ENCODE assay signal across 29 mouse cellular contexts in genomic region chr2:83768311-83769047, GRCm38 (mm10). TPM values are rescaled to one million over a fixed set of nuclear protein-coding genes. Genes with fewer than 3 reads are reported as not detected.
DNase-seq lines count a peak whose midpoint lies in the region; ATAC-seq and TF ChIP-seq lines count a peak whose summit lies in the region.
"Had no signal": no experiment of that assay in that cellular context is flagged by ENCODE, and none has a peak within 500 bp of the region (broad histone marks: within the 10 kb centered on the region; RNA-seq: fewer than 3 reads in every experiment).

No protein-coding gene starts in this region.

- no peaks in the 10 kb centered on the region for H3K79me2 ChIP-seq in MEL (ENCODE audit: control insufficient read depth, insufficient read depth, low read length, poor library complexity)

- no peak for TF ChIP-seq POLR2A in MEL (IDR thresholded peaks at IDR 0.05; ENCODE audit: control insufficient read depth in 1 of 2, insufficient read depth in 1 of 2, low read depth in 1 of 2, low read length in 2 of 2, poor library complexity in 1 of 2)

- H3K4me3 ChIP-seq in midbrain, embryonic 11.5 days (ENCODE audit: low read depth, low read length), result no peak overlapping the region
- H3K4me3 ChIP-seq in midbrain, postnatal 0 days (ENCODE audit: low read depth, low read length), result no peak overlapping the region
- H3K4me3 ChIP-seq in MEL (ENCODE audit: control insufficient read depth in 1 of 2, insufficient read depth in 1 of 2, low read depth in 2 of 2, low read length in 2 of 2), result no peak overlapping the region
- H3K4me3 ChIP-seq: embryonic facial prominence, embryonic 13.5 days; embryonic facial prominence, embryonic 15.5 days; erythroblast, embryonic 14.5 days; forebrain, embryonic 10.5 days; forebrain, embryonic 12.5 days had no signal

- WGBS in midbrain, embryonic 11.5 days, result 85% methylated on average over 4 of the region's 4 CpGs
- WGBS in midbrain, postnatal 0 days, result 89% methylated on average over 4 of the region's 4 CpGs

- H3K4me1 ChIP-seq in midbrain, embryonic 11.5 days (ENCODE audit: control insufficient read depth, insufficient read depth, low read length), result no peaks in the 10 kb centered on the region
- no peaks in the 10 kb centered on the region for H3K4me1 ChIP-seq in midbrain, postnatal 0 days (ENCODE audit: insufficient read depth, low read length)
- peaks cover 0 to 7% of the 10 kb centered on the region in 2 experiments; a peak in 2 of 4 replicates for H3K4me1 ChIP-seq in MEL (ENCODE audit: control insufficient read depth in 1 of 2, insufficient read depth in 2 of 2, low read length in 2 of 2)
- H3K4me1 ChIP-seq: embryonic facial prominence, embryonic 13.5 days; embryonic facial prominence, embryonic 15.5 days; forebrain, embryonic 10.5 days; forebrain, embryonic 12.5 days had no signal

- H3K9me3 ChIP-seq in midbrain, embryonic 11.5 days (ENCODE audit: control insufficient read depth, low read length), result no peaks in the 10 kb centered on the region
- H3K9me3 ChIP-seq in midbrain, postnatal 0 days (ENCODE audit: low read length), result no peaks in the 10 kb centered on the region
- H3K9me3 ChIP-seq in MEL (replicated peaks; ENCODE audit: insufficient read depth, low read length), result no peaks in the 10 kb centered on the region
- H3K9me3 ChIP-seq: embryonic facial prominence, embryonic 13.5 days; embryonic facial prominence, embryonic 15.5 days; forebrain, embryonic 10.5 days; forebrain, embryonic 12.5 days; G1E had no signal

- TF ChIP-seq EP300 in MEL (IDR thresholded peaks at IDR 0.05; ENCODE audit: low read depth in 1 of 2, low read length in 2 of 2), result no peak

- TF ChIP-seq CTCF in midbrain, postnatal 0 days (IDR thresholded peaks at IDR 0.05), result no peak
- no peak for TF ChIP-seq CTCF in MEL (IDR thresholded peaks at IDR 0.05 in 2 of 3, conservative IDR thresholded peaks at IDR 0.05 in 1 of 3; ENCODE audit: control insufficient read depth in 1 of 3, insufficient read depth in 1 of 3, low read depth in 2 of 3, low read length in 3 of 3, poor library complexity in 1 of 3, severe bottlenecking in 1 of 3)

- no peaks in the 10 kb centered on the region for H3K36me3 ChIP-seq in midbrain, embryonic 11.5 days (ENCODE audit: control insufficient read depth, insufficient read depth, low read length)
- no peaks in the 10 kb centered on the region for H3K36me3 ChIP-seq in midbrain, postnatal 0 days (ENCODE audit: insufficient read depth, low read length)
- peaks cover 0 to 10% of the 10 kb centered on the region in 2 experiments; a peak in 3 of 4 replicates for H3K36me3 ChIP-seq in MEL (ENCODE audit: control insufficient read depth in 1 of 2, insufficient read depth in 2 of 2, low read length in 2 of 2)

- ATAC-seq in midbrain, embryonic 11.5 days (ENCODE audit: low FRiP score), result no peak
- ATAC-seq in midbrain, postnatal 0 days (ENCODE audit: low FRiP score), result no peak
- peak; percentile 51 for ATAC-seq in megakaryocyte-erythroid progenitor cell, adult 5-6 weeks (replicated peaks; ENCODE audit: low FRiP score, low TSS enrichment, poor library complexity, severe bottlenecking)
- ATAC-seq: CD4-positive, CD25-positive, alpha-beta regulatory T cell, adult 4 months; forebrain, embryonic 14.5 days; forebrain, embryonic 16.5 days had no signal

- no peak for TF ChIP-seq RAD21 in MEL (IDR thresholded peaks at IDR 0.05; ENCODE audit: low read depth, low read length)

- H3K4me2 ChIP-seq in midbrain, embryonic 11.5 days, result no peak overlapping the region
- no peak overlapping the region for H3K4me2 ChIP-seq in midbrain, postnatal 0 days (ENCODE audit: low read depth, low read length, poor library complexity, severe bottlenecking)
- H3K4me2 ChIP-seq: embryonic facial prominence, embryonic 13.5 days; embryonic facial prominence, embryonic 15.5 days; forebrain, embryonic 12.5 days had no signal

- peak; percentile 76 for DNase-seq in midbrain, embryonic 11.5 days (ENCODE audit: low spot score, missing footprints)
- no peak for DNase-seq in midbrain, postnatal 0 days (ENCODE audit: low spot score)
- peak; percentile 73 for DNase-seq in A20 (ENCODE audit: low read depth, low spot score)
- DNase-seq in MEL (ENCODE audit: low read depth, low spot score), result peak; percentile 29
- DNase-seq in thymus, adult 18-20 months, result no peak
- DNase-seq in heart, postnatal 36 days, result no peak
- DNase-seq: adrenal gland, adult 2 months; adrenal gland, postnatal 10 days; adrenal gland, postnatal 25 days; B cell, adult 2 months; cerebellum, adult 11 months; cerebellum, adult 18-20 months; cerebellum, adult 8-10 months; cerebellum, adult 9-11 months; cerebellum, postnatal 14 days; cerebellum, postnatal 36 days; embryo, embryonic 11 days had no signal

- intact Hi-C loops in heart, postnatal 36 days (cut with DNase I), result no loop called here

- no peak overlapping the region for H3K9ac ChIP-seq in midbrain, embryonic 11.5 days (ENCODE audit: low read length)
- H3K9ac ChIP-seq in midbrain, postnatal 0 days (replicated peaks; ENCODE audit: low read length, poor library complexity, severe bottlenecking), result no peak overlapping the region
- no peak overlapping the region for H3K9ac ChIP-seq in MEL (ENCODE audit: control insufficient read depth, low read depth, low read length, poor library complexity, severe bottlenecking)
- H3K9ac ChIP-seq: embryonic facial prominence, embryonic 13.5 days; embryonic facial prominence, embryonic 15.5 days; forebrain, embryonic 12.5 days had no signal

- no peaks in the 10 kb centered on the region for H3K27me3 ChIP-seq in midbrain, embryonic 11.5 days (ENCODE audit: control insufficient read depth, insufficient read depth, low read length)
- H3K27me3 ChIP-seq in midbrain, postnatal 0 days (ENCODE audit: insufficient read depth, low read length), result no peaks in the 10 kb centered on the region
- H3K27me3 ChIP-seq in MEL (ENCODE audit: control insufficient read depth in 1 of 2, insufficient read depth in 2 of 2, low read length in 2 of 2), result no peaks in the 10 kb centered on the region
- H3K27me3 ChIP-seq: CH12.LX; embryonic facial prominence, embryonic 13.5 days; embryonic facial prominence, embryonic 15.5 days; forebrain, embryonic 12.5 days had no signal

- no peak overlapping the region for H3K27ac ChIP-seq in midbrain, embryonic 11.5 days (ENCODE audit: low read depth, low read length)
- no peak overlapping the region for H3K27ac ChIP-seq in midbrain, postnatal 0 days (ENCODE audit: low read depth, low read length)
- no peak overlapping the region for H3K27ac ChIP-seq in MEL (ENCODE audit: control insufficient read depth, low read depth, low read length)
- H3K27ac ChIP-seq: embryonic facial prominence, embryonic 13.5 days; embryonic facial prominence, embryonic 15.5 days; forebrain, embryonic 10.5 days; forebrain, embryonic 12.5 days had no signal

TF ChIP-seq in MEL, 35 proteins besides CTCF, POLR2A, EP300 and RAD21:
- TF ChIP-seq TAL1 (IDR thresholded peaks at IDR 0.05; ENCODE audit: low read length) (no peak), MYB (IDR thresholded peaks at IDR 0.05; ENCODE audit: low read depth, low read length) (no peak), NELFE (IDR thresholded peaks at IDR 0.05; ENCODE audit: low read depth, low read length) (no peak), ZC3H11A (IDR thresholded peaks at IDR 0.05; ENCODE audit: low read depth, low read length) (no peak), JUND (IDR thresholded peaks at IDR 0.05; ENCODE audit: low read depth, low read length) (no peak), USF1 (IDR thresholded peaks at IDR 0.05; ENCODE audit: low read depth, low read length) (no peak), MAZ (IDR thresholded peaks at IDR 0.05; ENCODE audit: low read depth, low read length) (no peak), MEF2A (IDR thresholded peaks at IDR 0.05; ENCODE audit: extremely low read depth, insufficient replicate concordance, low read depth, low read length, poor library complexity, severe bottlenecking) (0 out of 2 replicates have a peak, but pooled peaks have one; percentile 37)

RNA-seq across cellular contexts. Expression of gene Fam171b, which starts 44.0 kb away (rescaled TPM):
- 42.8 and 49.5 TPM in 2 replicates for polyA plus RNA-seq in midbrain, embryonic 11.5 days (2014; fragmentation: Nextera tagmentation; extraction: Ambion mirVana)
- total RNA-seq in midbrain, postnatal 0 days (2014; rRNA removed), result 98.6 and 116 TPM in 2 replicates
- polyA plus RNA-seq in midbrain, postnatal 0 days (2015; fragmentation: Nextera tagmentation; extraction: Ambion mirVana), result 91.8 and 97.9 TPM in 2 replicates
- total RNA-seq in MEL (2012; rRNA removed), result not detected in 2 replicates
- polyA plus RNA-seq in MEL (2012; ENCODE audit: insufficient read depth in 1 of 2, insufficient read length in 2 of 2, low read depth in 1 of 2, low replicate concordance in 2 of 2, missing spikeins in 1 of 2), result not detected
- total RNA-seq in megakaryocyte-erythroid progenitor cell, adult 5-6 weeks (2014; fragmentation: Nextera tagmentation), result not detected in 2 replicates
- total RNA-seq in megakaryocyte-erythroid progenitor cell, adult 5-6 weeks (2017), result 0.19 TPM in 1 of 2 replicates, not detected in the other
- total RNA-seq in heart, postnatal 36 days (2021), result under 1 TPM; 0.92 to 1.00 TPM
- total RNA-seq: common myeloid progenitor, adult 5-6 weeks had no signal
- polyA plus RNA-seq: erythroblast, embryonic 14.5 days; G1E had no signal

RNA-seq across cellular contexts. Expression of gene Itgav, which starts 44.3 kb away (rescaled TPM):
- polyA plus RNA-seq in midbrain, embryonic 11.5 days (2014; fragmentation: Nextera tagmentation; extraction: Ambion mirVana), result 40.5 and 41.7 TPM in 2 replicates
- total RNA-seq in midbrain, postnatal 0 days (2014; rRNA removed), result 30.5 and 30.7 TPM in 2 replicates
- polyA plus RNA-seq in midbrain, postnatal 0 days (2015; fragmentation: Nextera tagmentation; extraction: Ambion mirVana), result 26.7 and 30.8 TPM in 2 replicates
- 6.5 and 9.7 TPM in 2 replicates for total RNA-seq in MEL (2012; rRNA removed)
- polyA plus RNA-seq in MEL (2012; ENCODE audit: insufficient read depth in 1 of 2, insufficient read length in 2 of 2, low read depth in 1 of 2, low replicate concordance in 2 of 2, missing spikeins in 1 of 2), result 1 to 10 TPM in 1 of 2 experiments, not detected in 1; 7.2 TPM
- total RNA-seq in megakaryocyte-erythroid progenitor cell, adult 5-6 weeks (2014; fragmentation: Nextera tagmentation), result 8.1 and 13.8 TPM in 2 replicates
- total RNA-seq in megakaryocyte-erythroid progenitor cell, adult 5-6 weeks (2017), result 10.3 and 42.0 TPM in 2 replicates
- total RNA-seq in heart, postnatal 36 days (2021), result 10 to 100 TPM; 40.6 to 41.4 TPM

Comparison
In these comparisons a context has a peak if more than half of its experiments do, and no peak if none do; other contexts are left out.
1. DNase-seq: peak in midbrain, embryonic 11.5 days (single experiment), A20 (single experiment) and MEL (single experiment); none in midbrain, postnatal 0 days (single experiment), thymus, adult 18-20 months (0 of 2) and heart, postnatal 36 days (0 of 2).
2. RNA of gene Fam171b, which starts 44.0 kb away (total RNA-seq): 98.6 to 116 TPM in midbrain, postnatal 0 days; 0.92 to 1.00 TPM in heart, postnatal 36 days, 0.19 TPM in megakaryocyte-erythroid progenitor cell, adult 5-6 weeks and not detected in MEL; every median in the first group is over 10 times any median in the second.